Mouse (Mus musculus) midbrain, postnatal 0 days (tissue): ENCODE results near the gene Cyb5r3. TPM values are rescaled to one million over a fixed set of nuclear protein-coding genes. Genes with fewer than 3 reads are reported as not detected.
"Not testable (repeated sequence)": the region's sequence is repeated elsewhere in the genome, so short reads cannot be mapped to it uniquely, and the experiment has no call there.

Experiments
- ATAC-seq: fragments of 200-750 bp; cut with Nextera tagmentation; 2 replicates; pipeline ENCODE4 v1.8.0; 2017; ENCODE audit warnings: moderate number of reproducible peaks, mild to moderate bottlenecking, moderate TSS enrichment, moderate library complexity; ENCODE audit not compliant: low FRiP score
- DNase-seq: peaks from one replicate; pipeline ENCODE4 v3.0.0-alpha.2; 2015; ENCODE audit warnings: low spot score
- H3K27ac ChIP-seq: fragments of 300-500 bp; sonication (generic); 2 replicates; pipeline ENCODE4 v1.5.1; 2014; ENCODE audit warnings: low read depth, mild to moderate bottlenecking, low read length, mixed read lengths
- H3K27me3 ChIP-seq: fragments of 300-500 bp; sonication (generic); 2 replicates; pipeline ENCODE4 v1.6.1; 2014; ENCODE audit warnings: low read length, control low read depth, mixed read lengths; ENCODE audit not compliant: insufficient read depth
- H3K36me3 ChIP-seq: fragments of 300-500 bp; sonication (generic); 2 replicates; pipeline ENCODE4 v1.6.1; 2014; ENCODE audit warnings: low read length, control low read depth, mixed read lengths; ENCODE audit not compliant: insufficient read depth
- H3K4me1 ChIP-seq: fragments of 300-500 bp; sonication (generic); 2 replicates; pipeline ENCODE4 v1.6.1; 2014; ENCODE audit warnings: mild to moderate bottlenecking, control low read depth, antibody characterized with exemption, low read length, mixed read lengths; ENCODE audit not compliant: insufficient read depth
- H3K4me2 ChIP-seq: fragments of 300-500 bp; sonication (generic); 2 replicates; pipeline ENCODE4 v1.6.1; 2014; ENCODE audit warnings: low read depth, mild to moderate bottlenecking, low read length, mixed read lengths; ENCODE audit not compliant: poor library complexity, severe bottlenecking
- H3K4me3 ChIP-seq: fragments of 300-500 bp; sonication (generic); 2 replicates; pipeline ENCODE4 v1.5.1; 2014; ENCODE audit warnings: low read depth, mild to moderate bottlenecking, low read length, moderate library complexity
- H3K9ac ChIP-seq: fragments of 300-500 bp; sonication (generic); replicated peaks from 2 replicates; pipeline ENCODE4 v1.6.1; 2014; ENCODE audit warnings: mild to moderate bottlenecking, low read length, moderate library complexity, mixed read lengths; ENCODE audit not compliant: poor library complexity, severe bottlenecking
- H3K9me3 ChIP-seq: fragments of 300-500 bp; sonication (generic); 2 replicates; pipeline ENCODE4 v1.6.1; 2016; ENCODE audit warnings: low read length, control low read depth
- CTCF ChIP-seq: IDR thresholded peaks from 2 replicates; pipeline ENCODE4 v1.5.1; 2016; ENCODE audit warnings: antibody characterized with exemption, mild to moderate bottlenecking
- WGBS: fragments of 180-500 bp; shearing (Covaris S2); extraction: QIAGEN DNeasy Blood & Tissue Kit; methylation state at CpG from one replicate; pipeline ENCODE4 v1.1.7; 2014; 5-methylcytosine and 5-hydroxymethylcytosine counted together
- polyA plus RNA-seq: library from polyadenylated mRNA; unstranded; fragments of >200 nt; fragmentation: Nextera tagmentation; extraction: Ambion mirVana; gene quantifications from 2 replicates; pipeline ENCODE4 v1.2.1, GENCODE M21; 2015
- total RNA-seq: library from RNA; depleted of rRNA; stranded (reverse); fragments of >200 nt; gene quantifications from 2 replicates; pipeline ENCODE4 v1.2.3, GENCODE M21; 2014

Gene Cyb5r3
- total and polyA plus RNA-seq, 2 experiments from 2014 or later = 86.5 to 146 TPM

- 94% methylated on average over 7 of the region's 7 CpGs for WGBS
- ATAC-seq (no peak), DNase-seq (no peak)
- H3K27ac ChIP-seq = no peak overlapping the region
- no peaks in the 10 kb centered on the region for H3K9me3 ChIP-seq
- no peak for TF ChIP-seq CTCF
- no peaks in the 10 kb centered on the region for H3K4me1 ChIP-seq
- peaks cover 72% of the 10 kb centered on the region for H3K36me3 ChIP-seq
- no peak overlapping the region for H3K4me2 ChIP-seq
- no peak overlapping the region for H3K4me3 ChIP-seq
- H3K9ac ChIP-seq = no peak overlapping the region
- no peaks in the 10 kb centered on the region for H3K27me3 ChIP-seq
These were observed 42.7 kb downstream of the Cyb5r3 start for GRCm38 (mm10) chr15:83129530-83130231.

- DNase-seq, H3K9me3 ChIP-seq, H3K27ac ChIP-seq, H3K4me1 ChIP-seq, H3K27me3 ChIP-seq, H3K4me2 ChIP-seq, H3K9ac ChIP-seq, ATAC-seq, H3K4me3 ChIP-seq: not testable (repeated sequence)
- WGBS = 39% methylated on average over 3 of the region's 3 CpGs
- H3K36me3 ChIP-seq = peaks cover 56% of the 10 kb centered on the region
These were observed 45.4 kb downstream of the Cyb5r3 start for GRCm38 (mm10) chr15:83127037-83127436.

DNA sequence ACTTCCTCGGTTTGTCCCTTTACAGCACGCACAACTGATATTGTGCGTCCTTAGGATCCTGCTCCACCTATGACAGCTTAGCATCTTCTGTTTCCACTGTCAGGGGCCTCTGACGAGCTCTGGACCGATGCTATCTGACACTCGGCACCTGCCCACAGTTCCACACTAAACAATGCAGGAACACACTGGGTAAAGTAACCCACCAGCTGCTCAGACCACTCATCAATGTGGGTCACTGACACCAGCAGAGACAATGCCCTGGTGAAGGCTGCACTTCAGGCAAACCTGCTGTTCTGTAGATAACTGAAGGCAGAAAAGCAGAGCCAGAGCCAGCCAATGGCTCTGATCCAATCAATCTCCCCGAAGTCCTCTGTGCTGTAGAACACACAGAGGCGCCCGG, 45.8 kb downstream of the Cyb5r3 start:
- no peak overlapping the region for H3K4me2 ChIP-seq
- DNase-seq (no peak), ATAC-seq (no peak)
- H3K4me3 ChIP-seq = no peak overlapping the region
- 79% methylated on average over 9 of the region's 9 CpGs for WGBS
- no peaks in the 10 kb centered on the region for H3K27me3 ChIP-seq
- no peaks in the 10 kb centered on the region for H3K9me3 ChIP-seq
- H3K27ac ChIP-seq = no peak overlapping the region
- peaks cover 51% of the 10 kb centered on the region for H3K36me3 ChIP-seq
- no peak overlapping the region for H3K9ac ChIP-seq
- no peaks in the 10 kb centered on the region; the same call in 1 of the 2 replicates for H3K4me1 ChIP-seq
- TF ChIP-seq CTCF = no peak

GRCm38 (mm10) chr15:83124625-83125024, 47.8 kb downstream of the Cyb5r3 start:
- Histone ChIP-seq H3K4me3 (no peak overlapping the region), H3K4me1 (no peaks in the 10 kb centered on the region; the same call in 1 of the 2 replicates), H3K27me3 (no peaks in the 10 kb centered on the region), H3K36me3 (peaks cover 37% of the 10 kb centered on the region), H3K9ac (no peak overlapping the region), H3K27ac (no peak overlapping the region), H3K9me3 (no peaks in the 10 kb centered on the region), H3K4me2 (no peak overlapping the region)
- no peak for TF ChIP-seq CTCF
- no peak for ATAC-seq
- no peak for DNase-seq
- 66% methylated on average over 5 of the region's 5 CpGs for WGBS

DNA sequence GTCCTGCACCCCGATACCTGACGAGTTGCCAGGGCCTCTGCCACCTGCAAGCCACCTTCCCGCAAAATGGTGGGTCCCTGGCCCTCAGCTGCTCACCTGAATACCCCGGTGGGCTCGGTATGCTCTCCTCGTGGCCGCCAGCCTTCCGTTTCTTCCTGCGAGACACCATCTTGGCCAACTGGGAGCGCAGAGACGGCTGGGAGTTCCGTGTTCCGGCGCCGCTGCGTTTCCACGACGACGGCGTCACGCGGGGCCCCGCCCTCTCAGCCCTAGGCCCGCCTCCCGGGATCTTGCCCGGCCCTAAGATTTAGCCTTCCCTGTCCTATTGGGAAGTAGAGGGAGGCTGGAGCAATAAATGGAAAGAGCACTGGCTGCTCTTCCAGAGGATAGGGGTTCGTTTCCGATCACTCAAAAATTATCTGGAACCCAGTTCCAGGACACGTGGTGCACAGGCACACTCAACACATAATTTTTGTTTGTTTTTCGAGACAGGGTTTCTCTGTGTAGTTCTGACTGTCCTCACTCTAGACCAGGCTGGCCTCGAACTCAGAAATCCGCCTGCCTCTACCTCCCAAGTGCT, 49.7 kb downstream of the Cyb5r3 start, which contains the start of gene Rrp7a:
Rrp7a (minus strand) TSS at position 236 of the 580 bp plus-strand sequence.
- Histone ChIP-seq H3K4me1 (no peaks in the 10 kb centered on the region; the same call in 1 of the 2 replicates), H3K4me3 (peak within 1 kb of the TSS; percentile 85), H3K9me3 (no peaks in the 10 kb centered on the region), H3K27ac (peak within 1 kb of the TSS; percentile 87), H3K9ac (peak within 1 kb of the TSS; percentile 77), H3K36me3 (peaks cover 33% of the 10 kb centered on the region), H3K4me2 (peak within 1 kb of the TSS; percentile 66), H3K27me3 (no peaks in the 10 kb centered on the region)
- ATAC-seq = peak; percentile 88
- no peak for TF ChIP-seq CTCF
- peak; percentile 91 for DNase-seq
- WGBS = 9% methylated on average over 32 of the region's 32 CpGs
